Mouse (Mus musculus) ES-E14 (cell line): ENCODE measurements around the gene Meox1. TPM values are rescaled to one million over a fixed set of nuclear protein-coding genes. Genes with fewer than 3 reads are reported as not detected.

Experiments used
- DNase-seq: peaks from one replicate; pipeline ENCODE4 v3.0.0-alpha.2; 2013; ENCODE audit warnings: low read depth, low spot score
- H3K27ac ChIP-seq: 2 replicates; pipeline ENCODE4 v1.5.1; 2012; ENCODE audit warnings: low read depth, mild to moderate bottlenecking, low read length, moderate library complexity, mixed read lengths; ENCODE audit not compliant: poor library complexity, insufficient read depth, severe bottlenecking
- H3K36me3 ChIP-seq: 2 replicates; pipeline ENCODE4 v1.6.1; 2012; ENCODE audit warnings: mild to moderate bottlenecking, low read length, moderate library complexity, mixed read lengths; ENCODE audit not compliant: control insufficient read depth, poor library complexity, insufficient read depth, severe bottlenecking
- H3K4me1 ChIP-seq, 2 experiments: fragments of 150-350 bp in 1 of 2; sonication (generic) in 1 of 2; 2 replicates each; pipeline ENCODE4 v1.6.1; 2012; ENCODE audit warnings: low read length in 2 of 2, mild to moderate bottlenecking in 1 of 2, mixed read lengths in 1 of 2; ENCODE audit not compliant: control insufficient read depth in 2 of 2, insufficient read depth in 2 of 2, poor library complexity in 1 of 2
- H3K4me3 ChIP-seq, 2 experiments: fragments of 150-350 bp in 1 of 2; sonication (generic) in 1 of 2; 2 replicates each; pipeline ENCODE4 v1.5.1; 2012; ENCODE audit warnings: low read length in 2 of 2, low read depth in 1 of 2, mild to moderate bottlenecking in 1 of 2, mixed read lengths in 1 of 2; ENCODE audit not compliant: insufficient read depth in 1 of 2, poor library complexity in 1 of 2, severe bottlenecking in 1 of 2
- H3K9ac ChIP-seq: 2 replicates; pipeline ENCODE4 v1.6.1; 2012; ENCODE audit warnings: low read depth, mild to moderate bottlenecking, low read length, mixed read lengths; ENCODE audit not compliant: poor library complexity, insufficient read depth, severe bottlenecking
- H3K9me3 ChIP-seq: fragments of 150-350 bp; sonication (generic); 2 replicates; pipeline ENCODE4 v1.6.1; 2012; ENCODE audit warnings: low read depth, mild to moderate bottlenecking, low read length; ENCODE audit not compliant: control insufficient read depth, insufficient read depth
- CHD2 ChIP-seq: IDR thresholded peaks from 2 replicates; pipeline ENCODE4 v1.6.1; 2014; ENCODE audit warnings: mild to moderate bottlenecking, low read depth, low read length, inconsistent platforms
- HCFC1 ChIP-seq: IDR thresholded peaks from 2 replicates; pipeline ENCODE4 v1.6.1; 2012; ENCODE audit warnings: low read length, inconsistent platforms, borderline replicate concordance; ENCODE audit not compliant: insufficient read depth
- MAFK ChIP-seq: IDR thresholded peaks from 2 replicates; pipeline ENCODE4 v1.6.1; 2014; ENCODE audit warnings: mild to moderate bottlenecking, low read depth, low read length, inconsistent platforms; ENCODE audit not compliant: insufficient read depth
- ZC3H11A ChIP-seq: IDR thresholded peaks from 2 replicates; pipeline ENCODE4 v1.6.1; 2012; ENCODE audit warnings: low read depth, mild to moderate bottlenecking, inconsistent platforms, low read length, borderline replicate concordance
- ZNF384 ChIP-seq: IDR thresholded peaks from 2 replicates; pipeline ENCODE4 v1.6.1; 2012; ENCODE audit warnings: low read depth, low read length, inconsistent platforms
- in situ Hi-C, 2 experiments: fragments of 600-800 bp; cut with MboI; formaldehyde crosslinking; loops; one replicate each; pipeline ENCODE4 v1.15.1; 2025; ENCODE audit warnings: low sequenced_read_pairs in 2 of 2, inconsistent platforms in 1 of 2; ENCODE audit not compliant: unreplicated experiment in 2 of 2
- total RNA-seq: library from RNA; depleted of rRNA; stranded (reverse); fragments of 300-350 nt; gene quantifications from 2 replicates; pipeline ENCODE4 v1.2.3, GENCODE M21; 2012

Meox1 gene
- total RNA-seq, 1 experiment: 0.36 TPM

DNA sequence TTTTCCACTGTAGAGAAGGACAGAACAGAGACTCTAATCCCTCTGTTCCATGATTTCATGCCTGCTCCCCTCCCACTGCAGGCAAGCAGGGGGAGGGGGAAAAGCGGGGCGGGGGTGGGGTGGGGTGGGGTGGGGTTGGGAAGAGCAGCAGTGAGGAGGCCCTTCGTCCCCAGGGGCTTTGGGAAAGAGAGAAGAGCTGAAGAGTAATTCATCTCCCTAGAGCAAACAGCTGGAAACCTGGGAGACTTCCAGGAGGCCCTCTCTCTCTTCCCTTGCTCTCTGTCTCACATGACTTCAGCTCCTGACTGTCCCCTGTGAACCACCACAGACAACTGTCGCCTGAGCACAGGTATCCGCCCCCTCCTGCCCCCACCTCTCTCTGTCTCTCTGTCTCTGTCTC is 35.4 kb downstream of the Meox1 start:
- TF ChIP-seq CHD2 (no peak), ZC3H11A (no peak), HCFC1 (no peak), MAFK (no peak), ZNF384 (no peak)
- no peak for DNase-seq
- no peaks in the 10 kb centered on the region for H3K36me3 ChIP-seq
- H3K9ac ChIP-seq: no peak overlapping the region
- no peaks in the 10 kb centered on the region for H3K9me3 ChIP-seq
- in situ Hi-C loops: no loop called here
- H3K27ac ChIP-seq: no peak overlapping the region
- H3K4me3 ChIP-seq: no peak overlapping the region
- H3K4me1 ChIP-seq: peaks cover 0 to 2% of the 10 kb centered on the region in 2 experiments; a peak in 1 of 4 replicates

DNA sequence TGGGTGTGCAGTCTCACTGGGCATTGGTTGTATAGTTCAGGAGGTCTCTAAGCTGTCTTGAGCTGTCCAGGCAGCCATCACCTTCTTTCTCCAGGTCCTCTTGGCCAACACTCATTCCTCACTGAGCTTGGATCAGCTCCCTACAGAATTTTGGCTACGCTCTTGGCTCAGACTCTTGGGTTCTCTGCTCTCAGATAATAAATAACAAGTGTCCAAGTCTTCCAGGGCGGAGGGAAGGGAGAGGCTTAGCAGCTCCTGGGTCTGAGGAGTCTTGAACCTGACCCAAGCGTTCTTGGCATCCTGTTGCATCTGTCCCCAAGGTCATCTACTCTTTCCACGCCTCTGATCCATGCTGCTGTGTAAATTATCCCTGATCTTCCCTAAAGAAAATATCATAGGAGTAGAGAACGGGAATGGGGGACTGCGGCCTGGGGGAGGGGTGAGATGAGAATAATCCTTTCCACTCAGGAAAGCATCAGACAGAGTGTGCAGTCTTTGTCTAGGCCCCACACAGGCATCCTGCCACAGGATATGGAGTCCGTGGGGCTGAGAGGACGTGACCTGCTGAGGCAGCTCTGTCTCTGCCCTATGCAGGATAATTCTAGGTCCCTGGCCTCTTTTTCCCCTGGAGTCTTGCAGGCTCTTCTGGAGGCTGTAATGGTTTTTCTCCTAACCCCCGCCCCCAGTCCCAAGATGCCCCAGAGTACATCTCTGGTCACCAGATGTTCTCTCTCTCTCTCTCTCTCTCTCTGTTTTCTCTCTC is 38.0 kb downstream of the Meox1 start:
- in situ Hi-C loops: no loop called here
- Histone ChIP-seq H3K9me3 (no peaks in the 10 kb centered on the region), H3K27ac (no peak overlapping the region), H3K4me1 (peaks cover 0 to 2% of the 10 kb centered on the region in 2 experiments; a peak in 1 of 4 replicates), H3K4me3 (no peak overlapping the region), H3K9ac (no peak overlapping the region), H3K36me3 (no peaks in the 10 kb centered on the region)
- no peak for TF ChIP-seq MAFK
- no peak for TF ChIP-seq ZC3H11A
- no peak for TF ChIP-seq HCFC1
- no peak for DNase-seq

DNA sequence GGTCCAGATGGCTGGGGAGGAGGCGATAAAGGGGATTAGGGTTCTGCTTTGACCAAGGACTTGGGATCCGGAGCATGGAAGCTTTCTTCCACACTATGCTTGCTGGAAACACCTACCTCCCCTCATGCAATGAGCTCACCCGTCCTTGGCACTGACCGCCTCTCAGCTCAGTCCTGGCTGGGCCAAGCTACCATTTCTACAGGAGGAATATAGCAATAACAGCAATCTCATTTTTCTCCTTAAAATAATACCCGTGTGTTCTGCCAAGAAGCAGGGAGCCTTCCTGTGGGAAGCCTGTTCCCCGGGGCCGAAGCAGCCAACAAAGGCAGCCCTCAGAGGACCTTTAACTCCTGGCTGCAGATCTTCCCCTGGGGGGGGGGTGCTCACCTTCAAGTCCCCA is 43.1 kb downstream of the Meox1 start:
- H3K27ac ChIP-seq: no peak overlapping the region
- in situ Hi-C loops: no loop called here

DNA sequence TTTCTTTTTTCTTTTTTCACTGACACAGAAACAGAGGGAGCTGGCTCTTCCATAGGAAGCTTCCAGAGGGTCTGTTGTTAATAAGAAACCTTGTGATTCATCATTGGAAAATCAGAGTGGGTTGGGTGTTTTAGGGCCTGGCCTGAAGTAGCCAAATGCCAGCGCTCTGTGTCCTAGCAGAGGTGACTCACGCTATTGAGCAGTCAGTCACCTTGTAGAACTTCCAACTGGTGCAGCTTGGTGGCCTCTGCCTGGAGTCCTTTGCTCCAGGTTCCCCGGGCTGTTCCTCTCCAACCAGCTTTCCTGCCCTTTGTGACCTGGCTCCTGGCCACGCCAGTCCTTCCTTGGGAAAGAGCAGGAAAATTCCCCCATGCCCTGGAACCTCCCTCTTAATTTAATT is 44.9 kb downstream of the Meox1 start:
- Histone ChIP-seq H3K27ac (no peak overlapping the region), H3K4me1 (no peaks in the 10 kb centered on the region), H3K36me3 (no peaks in the 10 kb centered on the region), H3K9ac (no peak overlapping the region), H3K9me3 (no peaks in the 10 kb centered on the region), H3K4me3 (no peak overlapping the region)
- in situ Hi-C loops: no loop called here
- TF ChIP-seq CHD2: no peak
- TF ChIP-seq ZNF384: no peak
- TF ChIP-seq ZC3H11A: no peak
- TF ChIP-seq MAFK: no peak
- no peak for TF ChIP-seq HCFC1
- DNase-seq: no peak

More for the DNA sequence above, 43.1 kb downstream of the Meox1 start:
- no peak for DNase-seq
- Histone ChIP-seq H3K4me1 (no peaks in the 10 kb centered on the region), H3K9me3 (no peaks in the 10 kb centered on the region), H3K4me3 (no peak overlapping the region), H3K36me3 (no peaks in the 10 kb centered on the region), H3K9ac (no peak overlapping the region)
- TF ChIP-seq HCFC1 (no peak), ZC3H11A (no peak), MAFK (no peak), ZNF384 (no peak), CHD2 (no peak)
